Mouse (Mus musculus) neural tube, postnatal 0 days (tissue): Measurements from ENCODE around the gene Fbxl13. TPM values are rescaled to one million over a fixed set of nuclear protein-coding genes. Genes with fewer than 3 reads are reported as not detected.

Experiments used
- polyA plus RNA-seq: library from polyadenylated mRNA; unstranded; fragments of >200 nt; fragmentation: Nextera tagmentation; extraction: Ambion mirVana; gene quantifications from 2 replicates; pipeline ENCODE4 v1.2.1, GENCODE M21; 2015

Gene Fbxl13
- polyA plus RNA-seq: 0.19 and 0.53 TPM in 2 replicates

DNA sequence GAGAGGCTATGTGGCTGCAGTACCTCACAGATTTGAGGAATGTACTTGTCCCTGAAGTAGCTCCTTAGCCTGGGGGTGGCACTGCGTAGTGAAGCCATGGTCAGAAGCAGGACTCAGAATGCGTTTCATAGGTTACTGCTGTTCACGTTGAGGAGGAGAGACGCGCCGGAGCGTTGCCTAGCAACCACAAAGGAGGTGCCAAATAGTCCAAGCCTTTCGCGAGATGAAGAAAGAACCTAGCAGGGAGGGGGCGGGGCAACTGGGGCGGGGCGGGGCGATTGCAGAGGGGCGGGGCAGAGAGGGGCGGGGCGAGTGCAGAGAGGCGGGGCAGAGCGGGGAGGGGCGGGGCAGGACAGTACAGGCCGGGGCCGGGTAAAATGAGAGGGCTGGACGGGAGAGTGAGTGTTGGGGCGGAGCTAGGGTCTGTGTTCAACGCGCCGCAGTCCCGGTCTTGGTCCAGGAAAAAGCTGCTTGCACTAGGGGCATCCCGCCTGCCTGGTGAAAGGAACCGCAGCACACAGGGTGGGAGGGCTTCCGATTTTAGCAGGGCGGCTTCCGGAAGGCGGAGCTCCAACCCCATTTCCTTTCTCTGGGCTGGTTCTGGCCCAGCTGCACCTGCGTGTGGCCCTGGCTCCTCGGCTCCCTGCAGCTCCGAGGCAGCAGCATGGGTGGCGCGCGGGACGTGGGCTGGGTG lies at the start of gene Fbxl13, which contains the start of gene Armc10:
Fbxl13 (minus strand) TSS at position 196 of the 694 bp plus-strand sequence.
Armc10 (plus strand) TSS at position 375 of the 694 bp plus-strand sequence.

DNA sequence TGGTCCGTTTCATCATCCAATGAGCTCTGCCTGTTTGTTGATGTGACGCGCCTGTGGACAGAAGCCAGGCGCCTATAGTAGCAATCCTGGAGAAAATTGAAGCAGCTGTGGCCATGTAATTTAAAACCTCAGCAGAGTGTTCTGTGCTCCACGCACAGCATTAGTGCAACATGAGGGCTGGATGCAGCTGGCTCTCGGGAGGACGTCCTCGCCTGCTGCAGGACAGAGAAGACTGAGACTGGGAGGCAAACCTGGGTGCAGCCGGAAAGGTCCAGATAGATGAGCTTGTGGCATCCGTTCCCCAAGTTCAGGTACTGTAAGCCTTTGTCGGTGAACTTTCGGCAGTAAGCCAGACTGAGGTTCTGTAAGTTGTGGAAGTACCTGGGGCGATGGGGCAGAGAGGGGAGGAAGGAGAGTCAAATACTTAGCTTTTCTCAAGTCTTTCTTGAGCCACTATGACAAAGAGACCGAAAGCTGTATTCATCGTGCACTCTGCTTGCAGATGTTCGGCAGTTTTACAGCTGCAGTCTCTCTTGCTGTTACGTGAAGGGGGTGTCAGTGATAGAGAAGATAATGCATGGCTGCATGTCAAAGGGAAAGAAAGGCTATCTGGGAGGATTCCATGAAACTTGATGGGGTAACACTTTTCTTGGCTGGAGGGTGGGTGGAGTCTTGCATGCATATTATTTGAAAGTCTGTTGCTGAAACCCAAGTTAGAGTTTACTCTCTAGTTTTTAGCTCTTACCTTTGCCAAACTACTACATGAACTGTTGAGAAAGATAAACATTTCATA lies 101.8 kb downstream of the Fbxl13 start, which contains the start of gene Lrrc17:
Lrrc17 (plus strand) TSS at position 151 of the 793 bp plus-strand sequence.

Other genes with a start within 250 kb of the Fbxl13 start
- gene Ccdc146, start 221.0 kb downstream of the Fbxl13 start, polyA plus RNA-seq: 1.0 and 1.2 TPM in 2 replicates
- gene Fam185a, start 220.7 kb downstream of the Fbxl13 start, polyA plus RNA-seq: 9.2 and 10.6 TPM in 2 replicates
- 4.3 and 5.6 TPM in 2 replicates for gene Lrrc17, start 102.1 kb downstream of the Fbxl13 start, polyA plus RNA-seq
- 25.5 and 27.8 TPM in 2 replicates for gene Armc10, start 179 bp upstream of the Fbxl13 start, polyA plus RNA-seq
- 2.0 and 2.3 TPM in 2 replicates for gene Napepld, start 55.8 kb upstream of the Fbxl13 start, polyA plus RNA-seq
- gene Pmpcb, start 91.5 kb upstream of the Fbxl13 start, polyA plus RNA-seq: 67.9 and 68.3 TPM in 2 replicates
- gene Dnajc2, start 139.6 kb upstream of the Fbxl13 start, polyA plus RNA-seq: 66.4 and 71.3 TPM in 2 replicates
- 166 and 173 TPM in 2 replicates for gene Psmc2, start 139.6 kb upstream of the Fbxl13 start, polyA plus RNA-seq
- gene Slc26a5, start 220.0 kb upstream of the Fbxl13 start, polyA plus RNA-seq: 0.27 and 0.46 TPM in 2 replicates